Mouse (Mus musculus): ENCODE measurements at regions not wholly inside any gene's neighbourhood (a gene's known extent, or its start where the extent isn't known, plus 50 kb on each side); places are given as distances from the start of the nearest gene placed in this dataset.

GRCm38 (mm10) chr17:61137006-61137405 is 1744.1 kb downstream of the Efna5 start:
- TF ChIP-seq NANOG (IDR thresholded peaks at IDR 0.05; ENCODE audit: borderline replicate concordance, low read length) (no peak), POU5F1 (IDR thresholded peaks at IDR 0.05; ENCODE audit: borderline replicate concordance, low read length) (no peak), CTCF (conservative IDR thresholded peaks at IDR 0.05; ENCODE audit: low read length) (no peak)
- H3K27me3 ChIP-seq (ENCODE audit: insufficient read depth, low read length): no peaks in the 10 kb centered on the region
- no peaks in the 10 kb centered on the region for H3K9me3 ChIP-seq (ENCODE audit: low read length)
- H3K4me3 ChIP-seq (replicated peaks; ENCODE audit: low read length): no peak overlapping the region
- H3K4me1 ChIP-seq (replicated peaks; ENCODE audit: low read depth, low read length): no peaks in the 10 kb centered on the region
- H3K36me3 ChIP-seq (ENCODE audit: insufficient read depth, low read length): no peaks in the 10 kb centered on the region

DNA sequence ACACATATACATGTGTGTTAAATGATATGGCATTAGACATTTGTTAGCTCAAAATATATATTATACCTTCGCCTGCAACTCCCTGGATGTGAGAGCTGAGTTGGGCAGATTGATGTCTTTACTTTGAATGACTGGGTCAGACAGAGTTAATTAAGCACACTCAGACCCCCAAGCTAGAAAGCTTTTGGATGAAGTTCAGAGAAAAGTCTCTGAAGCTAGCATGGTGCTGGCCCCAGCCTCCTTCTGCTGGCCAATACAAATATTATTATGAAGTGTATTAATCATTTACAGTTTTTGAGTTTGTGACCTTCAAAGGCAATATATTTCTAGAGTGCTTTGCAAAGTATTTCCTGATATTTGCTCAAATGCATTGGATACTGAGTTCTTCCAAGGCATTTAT is 1753.3 kb downstream of the Efna5 start:
- no peaks in the 10 kb centered on the region for H3K9me3 ChIP-seq (ENCODE audit: low read length)
- TF ChIP-seq NANOG (IDR thresholded peaks at IDR 0.05; ENCODE audit: borderline replicate concordance, low read length) (no peak), CTCF (conservative IDR thresholded peaks at IDR 0.05; ENCODE audit: low read length) (no peak), POU5F1 (IDR thresholded peaks at IDR 0.05; ENCODE audit: borderline replicate concordance, low read length) (no peak)
- no peaks in the 10 kb centered on the region for H3K36me3 ChIP-seq (ENCODE audit: insufficient read depth, low read length)
- H3K4me3 ChIP-seq (replicated peaks; ENCODE audit: low read length): no peak overlapping the region
- no peaks in the 10 kb centered on the region for H3K4me1 ChIP-seq (replicated peaks; ENCODE audit: low read depth, low read length)
- H3K27me3 ChIP-seq (ENCODE audit: insufficient read depth, low read length): no peaks in the 10 kb centered on the region

DNA sequence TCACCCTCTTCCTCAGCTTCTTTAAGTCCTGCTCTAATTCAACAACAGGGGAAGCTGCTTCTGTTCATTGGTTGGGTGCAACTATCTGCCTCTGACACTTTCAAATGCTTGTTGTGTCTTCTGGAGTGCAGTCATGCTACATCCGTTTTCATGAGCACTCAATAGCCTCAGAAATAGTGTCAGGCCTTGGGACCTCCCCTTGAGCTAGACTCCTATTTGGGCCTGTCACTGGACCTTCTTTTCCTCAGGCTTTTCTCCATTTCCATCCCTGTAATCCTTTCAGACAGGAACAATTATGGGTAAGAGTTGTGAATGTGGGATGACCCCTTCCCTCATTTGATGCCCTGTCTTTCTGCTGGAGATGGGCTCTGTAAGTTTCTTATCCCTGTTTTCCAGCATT is 1774.8 kb downstream of the Efna5 start:
- Histone ChIP-seq H3K36me3 (ENCODE audit: insufficient read depth, low read length) (no peaks in the 10 kb centered on the region), H3K9me3 (ENCODE audit: low read length) (no peaks in the 10 kb centered on the region), H3K27me3 (ENCODE audit: insufficient read depth, low read length) (no peaks in the 10 kb centered on the region), H3K4me1 (replicated peaks; ENCODE audit: low read depth, low read length) (no peaks in the 10 kb centered on the region), H3K4me3 (replicated peaks; ENCODE audit: low read length) (no peak overlapping the region)
- no peak for TF ChIP-seq CTCF (conservative IDR thresholded peaks at IDR 0.05; ENCODE audit: low read length)
- TF ChIP-seq POU5F1 (IDR thresholded peaks at IDR 0.05; ENCODE audit: borderline replicate concordance, low read length): no peak
- no peak for TF ChIP-seq NANOG (IDR thresholded peaks at IDR 0.05; ENCODE audit: borderline replicate concordance, low read length)

DNA sequence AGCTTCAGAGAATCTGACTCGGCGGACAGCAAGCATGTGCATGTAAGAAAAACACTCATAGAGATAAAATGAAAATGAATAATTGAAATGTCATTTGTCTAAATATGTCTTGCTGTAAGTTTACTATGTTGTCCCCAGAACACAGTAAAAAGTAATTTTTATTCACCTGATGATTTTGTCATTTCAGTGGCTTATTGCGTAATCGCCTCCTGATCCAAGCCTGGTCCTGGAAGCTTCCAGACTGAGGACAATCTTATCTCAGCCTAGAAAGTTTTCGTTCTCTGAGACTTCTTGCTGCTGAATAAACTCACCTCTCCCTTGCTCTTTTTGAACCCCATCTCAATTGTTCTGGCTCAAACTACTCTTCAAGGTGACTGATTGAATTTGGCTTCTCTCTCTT is 1820.7 kb downstream of the Efna5 start:
- Histone ChIP-seq H3K4me1 (replicated peaks; ENCODE audit: low read depth, low read length) (no peaks in the 10 kb centered on the region), H3K4me3 (replicated peaks; ENCODE audit: low read length) (no peak overlapping the region), H3K9me3 (ENCODE audit: low read length) (no peaks in the 10 kb centered on the region), H3K36me3 (ENCODE audit: insufficient read depth, low read length) (no peaks in the 10 kb centered on the region), H3K27me3 (ENCODE audit: insufficient read depth, low read length) (no peaks in the 10 kb centered on the region)
- TF ChIP-seq CTCF (conservative IDR thresholded peaks at IDR 0.05; ENCODE audit: low read length) (no peak), NANOG (IDR thresholded peaks at IDR 0.05; ENCODE audit: borderline replicate concordance, low read length) (no peak), POU5F1 (IDR thresholded peaks at IDR 0.05; ENCODE audit: borderline replicate concordance, low read length) (no peak)

GRCm38 (mm10) chr17:61058471-61058870 is 1822.6 kb downstream of the Efna5 start:
- no peaks in the 10 kb centered on the region for H3K27me3 ChIP-seq (ENCODE audit: insufficient read depth, low read length)
- no peaks in the 10 kb centered on the region for H3K9me3 ChIP-seq (ENCODE audit: low read length)
- H3K4me1 ChIP-seq (replicated peaks; ENCODE audit: low read depth, low read length): no peaks in the 10 kb centered on the region
- no peak for TF ChIP-seq POU5F1 (IDR thresholded peaks at IDR 0.05; ENCODE audit: borderline replicate concordance, low read length)
- TF ChIP-seq CTCF (conservative IDR thresholded peaks at IDR 0.05; ENCODE audit: low read length): no peak
- no peak for TF ChIP-seq NANOG (IDR thresholded peaks at IDR 0.05; ENCODE audit: borderline replicate concordance, low read length)
- H3K36me3 ChIP-seq (ENCODE audit: insufficient read depth, low read length): no peaks in the 10 kb centered on the region
- H3K4me3 ChIP-seq (replicated peaks; ENCODE audit: low read length): no peak overlapping the region

GRCm38 (mm10) chr17:61033544-61034251 is 1847.4 kb downstream of the Efna5 start:
- no peak overlapping the region for H3K4me3 ChIP-seq (replicated peaks; ENCODE audit: low read length)
- H3K36me3 ChIP-seq (ENCODE audit: insufficient read depth, low read length): no peaks in the 10 kb centered on the region
- no peak for TF ChIP-seq POU5F1 (IDR thresholded peaks at IDR 0.05; ENCODE audit: borderline replicate concordance, low read length)
- TF ChIP-seq NANOG (IDR thresholded peaks at IDR 0.05; ENCODE audit: borderline replicate concordance, low read length): no peak
- no peak for TF ChIP-seq CTCF (conservative IDR thresholded peaks at IDR 0.05; ENCODE audit: low read length)
- peaks cover 10% of the 10 kb centered on the region for H3K9me3 ChIP-seq (ENCODE audit: low read length)
- no peaks in the 10 kb centered on the region for H3K27me3 ChIP-seq (ENCODE audit: insufficient read depth, low read length)
- no peaks in the 10 kb centered on the region for H3K4me1 ChIP-seq (replicated peaks; ENCODE audit: low read depth, low read length)

DNA sequence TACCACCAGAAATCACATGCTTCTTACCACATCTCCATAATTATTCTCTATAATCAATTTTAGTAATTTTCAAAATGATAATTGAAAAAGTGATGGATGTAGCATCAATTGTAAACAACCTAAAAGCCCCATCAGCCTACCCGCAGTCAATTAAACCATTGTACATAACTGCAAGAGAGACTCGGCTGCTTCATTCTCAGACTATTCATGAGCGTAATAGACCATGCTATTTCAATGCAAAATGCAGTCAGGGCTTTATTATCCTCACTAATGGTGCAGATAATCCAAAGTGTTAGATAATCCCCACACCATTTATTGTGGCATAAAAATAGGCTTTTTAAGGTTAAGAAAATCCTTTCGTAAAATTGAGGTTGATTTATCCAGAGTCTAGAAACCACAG is 1862.5 kb downstream of the Efna5 start:
- Histone ChIP-seq H3K4me1 (replicated peaks; ENCODE audit: low read depth, low read length) (no peaks in the 10 kb centered on the region), H3K36me3 (ENCODE audit: insufficient read depth, low read length) (no peaks in the 10 kb centered on the region), H3K27me3 (ENCODE audit: insufficient read depth, low read length) (no peaks in the 10 kb centered on the region), H3K9me3 (ENCODE audit: low read length) (peaks cover 57% of the 10 kb centered on the region), H3K4me3 (replicated peaks; ENCODE audit: low read length) (no peak overlapping the region)
- TF ChIP-seq POU5F1 (IDR thresholded peaks at IDR 0.05; ENCODE audit: borderline replicate concordance, low read length) (no peak), NANOG (IDR thresholded peaks at IDR 0.05; ENCODE audit: borderline replicate concordance, low read length) (no peak), CTCF (conservative IDR thresholded peaks at IDR 0.05; ENCODE audit: low read length) (no peak)

Measured in E14TG2a.4 (cell line).